Mouse (Mus musculus) neutrophil, adult 59 days (primary cell): Measurements from ENCODE around the gene Emp1. TPM values are rescaled to one million over a fixed set of nuclear protein-coding genes. Genes with fewer than 3 reads are reported as not detected.

Experiments used
- total RNA-seq, 2 experiments: library from RNA; stranded (reverse); gene quantifications; 1 replicate in 1 of 2; 2 replicates in 1 of 2; pipeline ENCODE4 v1.2.4; 2023

The Emp1 gene
- total RNA-seq, result 10 to 100 TPM; 13.4 to 25.4 TPM

DNA sequence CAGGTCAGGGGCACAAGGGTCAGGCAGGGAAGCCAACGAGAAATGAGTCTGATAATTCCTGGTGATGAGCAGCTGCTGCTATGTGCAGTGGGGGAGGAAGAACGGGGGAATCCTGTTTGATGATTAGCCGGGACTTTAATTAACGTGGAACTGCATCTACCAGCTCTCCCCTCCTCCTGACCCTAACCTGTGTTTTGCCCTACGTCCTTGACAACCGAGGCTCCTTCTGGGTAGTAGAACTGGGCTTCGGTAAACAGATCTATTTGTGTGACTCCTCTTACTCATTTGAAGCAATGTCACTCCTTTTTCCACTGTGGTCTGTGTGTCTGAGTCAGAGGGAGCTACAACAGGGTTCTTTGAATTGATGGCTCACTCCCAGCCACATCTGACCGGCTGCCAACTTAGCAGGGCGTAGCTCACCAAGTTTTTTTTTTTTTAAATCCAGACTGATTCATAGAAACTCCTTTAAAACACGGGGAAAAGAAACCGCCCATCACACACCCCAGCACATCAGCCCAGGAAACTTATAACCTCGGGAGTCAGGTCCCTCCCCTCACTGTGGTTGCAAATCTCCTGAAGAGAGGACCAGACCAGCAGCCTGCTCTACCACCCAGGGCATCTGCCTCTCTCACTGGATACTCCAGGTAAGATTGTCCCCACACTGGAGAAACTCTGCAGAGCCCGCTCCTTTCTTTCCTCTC is at the start of gene Emp1:
Emp1 (plus strand) TSS at position 87 of the 701 bp plus-strand sequence.

Other genes starting within 250 kb of the Emp1 start
- not detected for gene Gprc5d, start 244.3 kb upstream of the Emp1 start, total RNA-seq
- gene Fam234b, start 164.6 kb upstream of the Emp1 start, total RNA-seq, result 10 to 100 TPM in 1 of 2 experiments, 1 to 10 TPM in 1; 6.9 to 15.3 TPM
- gene Hebp1, start 164.5 kb upstream of the Emp1 start, total RNA-seq, result 10 to 100 TPM; 22.6 to 31.0 TPM
- not detected for gene Gsg1, start 108.2 kb upstream of the Emp1 start, total RNA-seq
- gene Pbp2, start 52.1 kb upstream of the Emp1 start, total RNA-seq, result not detected